Mouse (Mus musculus) embryo, embryonic 9.5 days (tissue): ENCODE results near the gene Mov10l1.
A peak's percentile ranks its signal among the peaks of the same experiment; 100 is the strongest.

Experiments used
- DNase-seq: peaks from one replicate; pipeline ENCODE4 v3.0.0-alpha.2; 2017; ENCODE audit errors: extremely low spot score

Gene Mov10l1

DNA sequence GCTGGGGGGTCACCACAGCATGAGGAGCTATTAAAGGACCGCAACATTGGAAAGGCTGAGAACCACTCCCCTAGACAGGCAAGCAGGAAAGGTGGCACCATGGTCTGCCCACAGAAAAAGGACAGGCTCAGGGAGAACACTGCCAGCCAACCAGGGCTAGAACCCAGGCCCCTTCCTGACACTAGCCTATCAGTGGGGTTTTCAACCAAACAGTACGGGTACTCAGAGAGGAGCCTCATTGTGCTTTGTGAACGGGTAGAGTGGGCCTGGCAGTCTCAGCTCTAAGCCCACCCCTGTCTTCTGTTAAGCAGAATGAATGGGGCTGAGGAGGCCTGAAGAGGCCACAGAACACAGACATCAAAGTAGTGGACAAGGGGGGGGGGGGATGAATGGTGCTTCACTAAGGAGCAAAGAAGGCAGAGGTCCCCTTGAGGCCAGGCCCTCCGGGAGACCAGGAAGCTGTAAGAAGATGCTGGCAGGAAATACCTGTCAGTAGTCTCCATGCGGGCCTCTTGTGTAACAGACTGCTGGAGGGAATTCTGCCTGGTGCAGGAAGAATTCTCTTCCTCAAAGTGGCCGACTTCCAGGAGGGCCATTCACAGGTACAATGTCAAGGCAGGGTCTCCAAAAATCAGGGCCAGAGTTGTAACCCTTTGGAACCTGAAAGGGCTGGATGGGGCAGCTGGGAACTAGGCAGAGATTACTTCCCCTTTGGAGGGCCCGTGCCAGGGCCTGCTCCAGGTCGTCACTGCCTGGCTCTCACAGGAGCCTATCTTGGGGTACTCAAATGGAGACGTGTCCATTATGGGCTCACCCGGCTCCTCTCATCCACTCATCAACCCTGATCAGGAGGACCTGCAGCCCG lies 92.1 kb downstream of the Mov10l1 start, which contains the start of gene Trabd:
Gene Trabd, plus strand, starts transcription at position 512 of the 865 bp plus-strand sequence.
- peak; percentile 39 for DNase-seq

DNA sequence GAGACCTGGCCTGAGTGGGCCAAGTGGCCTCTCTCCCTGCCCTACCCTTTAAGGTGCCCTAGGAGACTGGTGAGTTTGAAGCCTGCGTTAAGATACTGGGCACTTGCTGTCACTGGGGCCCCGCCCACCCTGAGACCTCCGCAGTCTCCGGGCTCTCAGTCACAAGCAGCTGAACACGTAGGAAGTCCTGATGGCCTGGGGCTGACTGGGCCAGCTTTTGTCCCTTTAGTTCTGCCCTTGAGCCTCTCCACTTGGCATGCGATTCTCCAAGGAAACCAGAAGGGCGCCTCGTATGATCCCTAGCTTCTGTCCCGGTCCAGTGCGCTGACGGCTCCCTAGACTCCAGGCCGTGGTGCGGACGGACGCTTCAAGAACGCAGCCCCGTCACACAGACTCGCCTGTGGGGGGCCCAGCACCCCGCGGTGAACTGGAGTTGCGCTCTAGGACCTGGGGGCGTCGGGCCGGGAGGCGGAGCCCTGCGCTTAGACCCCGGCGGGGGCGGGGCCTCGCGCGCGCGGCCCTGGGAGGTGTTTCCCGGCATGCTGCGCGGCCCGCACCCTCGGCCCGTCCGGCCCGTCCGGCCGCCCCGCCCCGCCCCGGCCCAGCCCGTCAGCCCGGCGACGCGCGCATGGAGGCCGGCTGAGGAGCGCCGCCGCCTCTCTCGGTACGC lies 92.9 kb downstream of the Mov10l1 start:
- DNase-seq, result peak; percentile 91

DNA sequence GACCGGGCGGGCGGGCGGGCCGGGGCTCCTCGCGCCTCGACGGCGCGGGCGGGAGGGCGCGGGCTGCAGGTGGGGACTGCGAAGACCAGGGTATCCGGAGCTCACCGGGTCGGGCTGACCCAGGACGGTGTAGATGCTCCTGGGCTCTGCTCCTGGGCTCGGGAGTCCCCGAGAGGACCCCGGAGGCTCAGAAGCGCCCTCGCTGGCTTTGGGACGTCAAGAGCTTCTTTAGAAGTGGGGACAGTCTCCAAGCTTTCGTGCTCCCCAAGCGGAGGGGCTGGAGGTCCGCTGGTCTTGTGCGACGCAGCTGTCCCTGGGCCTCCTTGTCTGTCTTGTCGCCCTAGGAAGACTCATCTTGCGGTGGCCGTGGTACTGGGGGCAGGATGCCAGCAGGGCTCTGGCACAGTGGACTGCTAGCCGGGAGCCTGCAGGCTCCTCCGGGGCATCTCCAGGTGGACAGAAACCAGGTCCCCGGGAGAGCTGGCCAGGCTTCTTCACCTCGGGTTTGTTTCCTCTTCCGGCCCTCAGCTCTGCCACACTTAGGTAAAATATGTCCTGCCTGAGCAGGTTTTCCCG lies 93.5 kb downstream of the Mov10l1 start:
- DNase-seq, result peak; percentile 64

DNA sequence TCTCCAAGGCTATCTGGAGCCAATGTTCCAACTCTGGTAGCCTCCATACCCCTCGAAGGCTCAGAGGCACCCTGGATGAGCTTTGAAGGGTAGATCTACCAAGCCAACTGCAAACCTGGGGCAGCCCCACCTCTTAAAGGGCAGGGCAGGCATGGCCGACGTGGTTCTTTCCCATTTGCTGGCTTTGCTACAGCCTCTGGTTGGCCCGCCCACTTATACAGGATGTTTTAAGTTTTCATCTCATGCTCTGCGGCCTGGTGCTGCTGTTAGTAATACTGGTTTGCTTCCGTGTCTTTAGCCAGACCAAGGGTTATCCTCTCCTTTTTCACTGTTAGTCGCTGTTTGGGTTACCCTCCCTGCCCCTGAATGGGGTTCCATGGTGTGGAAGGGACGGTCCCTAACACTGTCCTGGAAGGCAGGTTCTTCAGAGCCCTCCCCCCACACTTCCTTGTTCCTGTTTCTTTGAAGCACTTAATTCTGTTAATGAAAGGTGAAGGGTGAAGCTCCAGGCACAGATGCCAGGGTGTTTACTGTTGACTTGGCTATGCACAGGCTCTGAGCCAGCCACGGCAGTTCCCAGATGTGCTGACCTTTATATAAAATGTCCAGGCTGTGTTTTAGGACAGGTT lies 95.6 kb downstream of the Mov10l1 start:
- DNase-seq, result no peak

DNA sequence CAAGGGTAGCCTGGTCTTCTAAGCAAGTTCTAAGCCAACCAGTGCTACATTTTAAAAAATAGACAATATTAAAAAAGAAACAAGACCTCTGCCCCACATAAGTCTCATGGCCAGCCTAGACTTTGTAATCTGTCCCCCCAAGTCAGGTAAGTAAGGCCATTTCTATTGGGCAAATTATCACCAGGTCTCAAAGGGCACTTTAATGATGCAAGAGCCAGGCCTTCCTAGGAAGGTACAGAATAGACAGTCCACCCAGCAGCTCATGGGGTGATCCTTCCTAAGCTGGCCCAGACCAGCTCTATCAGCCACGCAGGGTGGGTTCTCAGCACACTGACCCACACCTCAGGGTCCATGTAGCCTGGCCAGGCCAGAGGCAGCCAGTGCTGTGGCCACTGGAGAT lies 101.2 kb downstream of the Mov10l1 start:
- no peak for DNase-seq

DNA sequence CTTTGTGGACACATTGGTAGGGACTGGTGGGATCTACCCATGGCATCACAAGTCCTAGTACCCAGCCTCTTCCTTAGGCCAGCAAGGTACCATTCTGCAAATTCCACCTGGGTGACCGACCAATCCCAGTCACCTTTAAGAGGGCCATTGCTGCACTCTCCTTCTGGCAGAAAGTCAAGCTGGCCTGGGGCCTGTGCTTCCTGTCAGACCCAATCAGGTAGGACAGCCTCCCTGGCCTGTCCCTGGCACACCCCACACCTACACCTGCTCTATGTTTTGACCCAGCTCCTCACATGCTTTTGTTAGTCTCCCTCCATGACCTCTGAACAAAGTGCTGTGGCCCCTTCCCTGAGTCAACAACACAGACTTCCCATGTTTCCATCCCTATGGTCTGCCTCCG lies 102.1 kb downstream of the Mov10l1 start:
- no peak for DNase-seq

DNA sequence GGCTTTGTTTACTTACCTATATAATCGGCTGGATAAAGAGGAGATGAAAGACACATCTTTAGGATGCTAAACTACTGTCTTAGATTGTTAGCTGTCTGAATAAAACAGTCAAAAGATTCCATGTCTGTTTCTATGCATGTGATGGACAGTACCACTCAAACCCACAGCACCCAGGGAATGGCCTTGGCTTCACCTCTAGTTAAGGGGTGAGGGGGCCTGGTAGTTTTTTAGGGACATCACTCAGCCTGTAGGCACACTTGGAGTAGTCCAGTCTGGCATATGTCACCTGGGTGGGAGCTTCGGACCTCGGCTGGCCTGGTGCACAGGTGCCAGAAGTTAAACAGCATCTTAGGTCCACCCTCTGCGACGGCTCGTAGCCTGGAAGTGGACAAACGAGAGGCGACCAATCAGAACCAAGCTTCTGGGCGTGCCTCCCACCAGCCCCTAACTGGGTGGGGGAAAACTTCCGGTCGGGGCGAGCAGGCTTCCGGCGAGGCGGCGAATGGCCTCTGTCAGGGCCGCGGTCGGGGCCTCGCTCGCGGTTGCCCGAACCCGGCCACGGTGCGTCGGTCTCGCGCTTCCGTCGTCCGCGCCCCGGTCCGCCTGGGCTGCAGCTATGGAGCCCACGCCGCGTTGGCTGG lies 106.0 kb downstream of the Mov10l1 start, which contains the start of gene Selenoo:
Gene Selenoo, plus strand, starts transcription at position 478 of the 641 bp plus-strand sequence.
- DNase-seq, result peak; percentile 85

DNA sequence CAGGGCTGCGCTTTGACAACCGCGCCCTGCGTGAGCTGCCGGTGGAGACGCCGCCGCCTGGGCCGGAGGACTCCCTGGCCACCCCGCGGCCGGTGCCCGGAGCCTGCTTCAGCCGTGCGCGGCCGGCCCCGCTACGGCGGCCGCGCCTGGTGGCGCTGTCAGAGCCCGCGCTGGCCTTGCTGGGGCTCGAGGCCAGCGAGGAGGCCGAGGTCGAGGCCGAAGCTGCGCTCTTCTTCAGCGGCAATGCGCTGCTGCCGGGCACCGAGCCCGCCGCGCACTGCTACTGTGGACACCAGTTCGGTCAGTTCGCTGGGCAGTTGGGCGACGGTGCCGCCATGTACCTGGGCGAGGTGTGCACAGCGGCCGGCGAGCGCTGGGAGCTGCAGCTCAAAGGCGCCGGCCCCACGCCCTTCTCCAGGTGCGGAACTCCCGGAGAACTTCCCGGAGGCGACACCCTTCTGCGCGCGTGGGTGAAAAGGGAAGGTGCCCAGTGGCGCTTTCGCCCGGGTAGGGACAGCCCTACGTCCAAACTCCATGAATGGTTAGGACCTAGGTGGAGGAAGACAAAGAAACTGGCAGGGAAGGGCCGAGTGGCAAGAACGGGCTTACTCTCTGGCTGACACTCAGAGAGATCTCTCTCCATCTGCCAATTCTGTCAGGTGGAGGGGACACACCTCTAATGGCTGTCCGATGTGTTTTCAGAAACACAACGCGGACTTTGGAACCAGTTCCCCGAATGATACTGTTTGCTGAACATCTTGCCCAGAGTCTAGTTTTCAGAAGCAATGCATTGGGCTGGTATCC lies 106.7 kb downstream of the Mov10l1 start:
- DNase-seq, result peak; percentile 29

DNA sequence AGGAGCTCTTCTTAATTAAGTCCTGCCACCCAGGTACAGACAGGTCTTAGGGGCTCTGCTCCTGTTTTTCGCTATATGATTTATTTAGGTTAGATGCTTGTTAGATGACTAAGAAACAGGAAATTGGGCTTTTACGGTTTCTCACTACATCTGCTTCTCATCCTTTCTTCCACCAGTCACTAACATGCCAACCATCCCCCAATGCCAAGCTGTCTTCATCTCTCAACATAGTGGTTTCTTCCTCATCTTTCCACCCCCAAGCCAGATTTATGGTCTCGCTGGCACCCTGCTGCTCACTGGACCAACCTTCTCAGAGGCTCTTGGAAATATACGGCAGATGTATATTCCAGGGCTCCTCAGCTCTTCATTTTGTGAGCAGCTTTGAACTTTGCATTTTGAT lies 108.0 kb downstream of the Mov10l1 start:
- DNase-seq, result no peak

DNA sequence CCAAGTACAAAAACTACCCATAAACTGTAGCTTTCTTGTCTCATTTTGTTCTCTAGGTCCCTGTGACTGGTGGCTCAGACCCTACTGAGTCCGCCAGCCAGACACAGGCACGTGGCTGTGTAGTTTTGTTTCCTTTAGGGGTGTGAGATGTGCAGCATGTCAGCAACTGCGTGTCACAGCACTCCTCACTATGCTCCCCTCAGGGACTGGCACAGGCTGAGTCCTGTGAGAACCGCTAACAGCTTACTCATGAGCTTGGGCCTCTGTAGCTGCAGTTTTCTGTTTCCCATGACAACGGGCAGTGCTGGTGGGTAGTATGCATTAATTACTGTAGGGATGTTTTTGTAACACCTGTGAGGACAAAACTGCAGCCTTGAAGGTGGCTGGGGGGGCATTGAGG lies 109.5 kb downstream of the Mov10l1 start:
- no peak for DNase-seq

DNA sequence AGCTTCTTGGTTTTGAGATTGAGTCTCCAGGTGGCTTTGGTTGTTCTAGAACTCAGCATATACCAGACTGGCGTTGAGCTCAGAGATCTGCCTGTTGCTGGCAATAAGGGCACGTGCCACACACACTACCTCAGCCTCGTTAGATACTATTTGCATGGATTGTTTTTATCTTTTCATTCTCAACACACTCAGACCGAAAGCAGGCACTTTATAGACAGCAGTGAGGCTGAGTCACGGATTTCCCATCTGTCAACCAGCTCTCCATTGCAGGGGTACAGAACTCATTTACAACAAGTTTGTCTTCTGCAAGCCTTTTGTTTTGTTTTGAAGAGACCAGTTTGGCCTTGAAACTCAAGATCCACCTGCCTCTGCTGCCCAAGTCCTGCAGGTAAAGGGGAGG lies 114.7 kb downstream of the Mov10l1 start:
- DNase-seq, result no peak

DNA sequence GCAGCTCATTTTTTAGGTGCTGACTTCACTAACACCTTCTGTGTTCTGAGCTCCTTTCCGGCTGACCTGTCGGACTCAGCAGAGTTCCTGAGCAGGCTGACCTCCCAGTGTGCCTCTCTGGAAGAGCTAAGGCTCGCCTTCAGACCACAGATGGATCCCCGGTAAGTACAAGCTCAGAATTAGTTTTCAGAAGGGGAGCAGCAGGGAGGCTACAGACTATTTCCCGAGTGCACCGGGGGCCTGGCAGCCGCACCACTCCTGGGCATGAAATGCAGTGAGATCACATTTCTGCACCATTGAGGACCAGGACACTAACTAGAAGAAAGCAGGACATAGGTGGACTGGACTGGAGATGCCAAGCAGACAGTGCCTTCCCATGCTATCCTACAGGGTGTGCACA lies 115.9 kb downstream of the Mov10l1 start:
- DNase-seq, result no peak

DNA sequence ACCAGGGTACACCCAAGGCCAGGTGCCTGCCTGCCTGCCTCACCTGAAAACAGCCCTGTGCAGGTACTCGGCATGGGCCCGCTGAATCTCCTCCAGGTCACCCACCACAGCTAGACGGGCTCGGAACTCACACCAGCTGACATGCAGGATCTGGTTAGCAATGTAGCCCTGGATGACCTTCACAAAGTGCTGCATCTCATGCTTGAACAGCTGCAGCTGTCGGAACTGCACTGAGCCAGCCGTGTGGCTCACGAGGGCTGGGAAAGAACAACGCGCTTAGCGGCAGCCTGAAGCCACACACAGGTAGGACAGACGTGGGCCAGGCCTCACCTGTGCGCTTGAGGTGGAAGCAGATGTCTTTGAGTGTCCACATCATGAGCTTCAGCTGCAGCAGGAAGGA lies 118.1 kb downstream of the Mov10l1 start:
- DNase-seq, result no peak

DNA sequence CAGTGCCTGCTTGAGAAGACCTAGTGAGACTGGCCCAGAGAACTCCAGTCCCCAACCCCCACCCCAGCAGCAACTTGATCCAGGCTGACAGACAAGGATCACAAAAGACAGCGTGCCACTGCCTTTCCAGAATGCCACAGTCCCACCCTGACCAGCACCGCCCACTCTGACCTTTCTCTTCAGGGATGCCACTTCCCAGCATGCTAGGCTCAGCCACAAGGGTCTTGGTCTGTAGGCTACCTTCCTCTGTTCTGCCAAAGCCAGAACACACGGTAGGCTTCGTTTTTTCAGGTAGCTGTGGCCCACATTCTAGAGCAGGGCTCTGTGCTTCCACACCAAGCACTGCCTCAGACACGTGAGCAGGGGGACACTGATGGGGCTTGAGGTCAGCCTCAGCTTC lies 119.9 kb downstream of the Mov10l1 start:
- no peak for DNase-seq

DNA sequence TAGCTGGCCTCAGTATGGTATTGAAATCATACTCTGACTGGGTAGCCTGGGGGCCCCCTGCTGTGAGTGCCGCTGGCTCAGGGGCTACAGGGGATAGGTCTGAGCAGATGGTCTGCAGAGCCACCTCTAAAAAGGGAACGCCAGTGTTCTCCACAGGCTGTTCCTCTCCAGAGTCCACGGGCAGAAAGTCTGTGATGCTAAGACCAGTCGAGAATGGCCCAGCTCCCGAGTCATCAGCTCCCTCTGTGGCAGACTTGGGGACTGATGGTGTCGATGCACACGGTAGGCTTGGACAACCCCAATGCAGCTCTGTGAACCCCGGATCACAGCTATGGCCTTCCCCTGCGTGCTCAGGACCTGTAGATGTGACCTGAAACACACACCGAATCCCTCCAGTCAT lies 121.2 kb downstream of the Mov10l1 start:
- DNase-seq, result no peak

DNA sequence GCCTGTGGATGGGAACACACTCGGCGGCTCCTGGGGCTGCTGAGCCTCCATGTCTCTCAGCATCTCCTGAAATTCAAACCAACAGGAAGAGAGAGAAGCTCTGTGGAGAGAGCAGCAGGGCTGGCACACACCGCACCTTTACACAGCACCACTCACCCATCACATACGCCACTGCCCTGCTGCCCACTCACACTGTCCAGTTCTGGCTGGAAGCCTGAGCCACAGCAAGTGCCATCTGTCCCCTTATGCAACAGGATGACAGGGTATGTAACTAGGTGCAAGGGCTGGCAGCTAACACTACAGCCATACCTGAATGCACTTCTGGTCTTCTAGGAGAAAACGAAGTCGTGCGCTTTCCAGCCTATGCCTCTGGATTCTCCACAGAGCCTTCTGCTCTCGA lies 121.7 kb downstream of the Mov10l1 start:
- DNase-seq, result no peak
